Mouse (Mus musculus): ENCODE measurements around the gene Exoc4. TPM values are rescaled to one million over a fixed set of nuclear protein-coding genes. Genes with fewer than 3 reads are reported as not detected.

Gene Exoc4
- total RNA-seq, 2 experiments from 2014 or later, result 78.0 to 87.1 TPM

- DNase-seq (ENCODE audit: extremely low spot score in 1 of 2, low spot score in 1 of 2), result no peak
Observed at GRCm38 (mm10) chr6:33305996-33306395, 57.1 kb downstream of the Exoc4 start.

GRCm38 (mm10) chr6:33308646-33309045 lies 59.8 kb downstream of the Exoc4 start:
- no peak for DNase-seq (ENCODE audit: extremely low spot score in 1 of 2, low spot score in 1 of 2)

GRCm38 (mm10) chr6:33310486-33310885 lies 61.6 kb downstream of the Exoc4 start:
- no peak for DNase-seq (ENCODE audit: extremely low spot score in 1 of 2, low spot score in 1 of 2)

- no peak for DNase-seq (ENCODE audit: extremely low spot score in 1 of 2, low spot score in 1 of 2)
Observed at GRCm38 (mm10) chr6:33322849-33323248, 74.0 kb downstream of the Exoc4 start.

GRCm38 (mm10) chr6:33323386-33323785 lies 74.5 kb downstream of the Exoc4 start:
- DNase-seq (ENCODE audit: extremely low spot score in 1 of 2, low spot score in 1 of 2), result no peak

GRCm38 (mm10) chr6:33328326-33328725 lies 79.4 kb downstream of the Exoc4 start:
- DNase-seq (ENCODE audit: extremely low spot score in 1 of 2, low spot score in 1 of 2), result no peak

GRCm38 (mm10) chr6:33347088-33347775 lies 98.3 kb downstream of the Exoc4 start:
- DNase-seq (ENCODE audit: extremely low spot score in 1 of 2, low spot score in 1 of 2), result no peak

GRCm38 (mm10) chr6:33361613-33362012 lies 112.7 kb downstream of the Exoc4 start:
- DNase-seq (ENCODE audit: extremely low spot score in 1 of 2, low spot score in 1 of 2), result no peak

- DNase-seq (ENCODE audit: extremely low spot score in 1 of 2, low spot score in 1 of 2), result no peak
Observed at GRCm38 (mm10) chr6:33380517-33380916, 131.6 kb downstream of the Exoc4 start.

- DNase-seq (ENCODE audit: extremely low spot score in 1 of 2, low spot score in 1 of 2), result no peak
Observed at GRCm38 (mm10) chr6:33382176-33382575, 133.3 kb downstream of the Exoc4 start.

- DNase-seq (ENCODE audit: extremely low spot score in 1 of 2, low spot score in 1 of 2), result no peak
Observed at GRCm38 (mm10) chr6:33392020-33392419, 143.1 kb downstream of the Exoc4 start.

- no peak for DNase-seq (ENCODE audit: extremely low spot score in 1 of 2, low spot score in 1 of 2)
Observed at GRCm38 (mm10) chr6:33399491-33399890, 150.6 kb downstream of the Exoc4 start.

- no peak for DNase-seq (ENCODE audit: extremely low spot score in 1 of 2, low spot score in 1 of 2)
Observed at GRCm38 (mm10) chr6:33401161-33401560, 152.3 kb downstream of the Exoc4 start.

GRCm38 (mm10) chr6:33405562-33406275 lies 156.8 kb downstream of the Exoc4 start:
- no peak for DNase-seq (ENCODE audit: extremely low spot score in 1 of 2, low spot score in 1 of 2)

GRCm38 (mm10) chr6:33409586-33409985 lies 160.7 kb downstream of the Exoc4 start:
- DNase-seq (ENCODE audit: extremely low spot score in 1 of 2, low spot score in 1 of 2), result no peak

GRCm38 (mm10) chr6:33425007-33425406 lies 176.1 kb downstream of the Exoc4 start:
- DNase-seq (ENCODE audit: extremely low spot score in 1 of 2, low spot score in 1 of 2), result no peak

GRCm38 (mm10) chr6:33431207-33431787 lies 182.4 kb downstream of the Exoc4 start:
- DNase-seq (ENCODE audit: extremely low spot score in 1 of 2, low spot score in 1 of 2), result no peak

- no peak for DNase-seq (ENCODE audit: extremely low spot score in 1 of 2, low spot score in 1 of 2)
Observed at GRCm38 (mm10) chr6:33440508-33440907, 191.6 kb downstream of the Exoc4 start.

- no peak for DNase-seq (ENCODE audit: extremely low spot score in 1 of 2, low spot score in 1 of 2)
Observed at GRCm38 (mm10) chr6:33453810-33454209, 204.9 kb downstream of the Exoc4 start.

- DNase-seq (ENCODE audit: extremely low spot score in 1 of 2, low spot score in 1 of 2), result no peak
Observed at GRCm38 (mm10) chr6:33454354-33454753, 205.5 kb downstream of the Exoc4 start.

- DNase-seq (ENCODE audit: extremely low spot score in 1 of 2, low spot score in 1 of 2), result no peak
Observed at GRCm38 (mm10) chr6:33455238-33455637, 206.4 kb downstream of the Exoc4 start.

GRCm38 (mm10) chr6:33464862-33465261 lies 216.0 kb downstream of the Exoc4 start:
- no peak for DNase-seq (ENCODE audit: extremely low spot score in 1 of 2, low spot score in 1 of 2)
